Mouse (Mus musculus) thymus, adult 2 months (tissue): ENCODE measurements around the gene Gm20388. TPM values are rescaled to one million over a fixed set of nuclear protein-coding genes. Genes with fewer than 3 reads are reported as not detected.

Experiments used
- DNase-seq: peaks from one replicate; pipeline ENCODE4 v3.0.0; 2021
- H3K27ac ChIP-seq: fragments of 200-500 bp; 2 replicates; pipeline ENCODE4 v1.5.1; 2012; ENCODE audit warnings: low read length, control low read depth; ENCODE audit not compliant: control insufficient read depth, insufficient read depth
- H3K27me3 ChIP-seq: fragments of 200-500 bp; 2 replicates; pipeline ENCODE4 v1.6.1; 2012; ENCODE audit warnings: mild to moderate bottlenecking, low read length, moderate library complexity, mixed read lengths; ENCODE audit not compliant: control insufficient read depth, insufficient read depth
- H3K36me3 ChIP-seq: fragments of 200-500 bp; 2 replicates; pipeline ENCODE4 v1.6.1; 2012; ENCODE audit warnings: mild to moderate bottlenecking, low read length, moderate library complexity; ENCODE audit not compliant: control insufficient read depth, insufficient read depth
- H3K4me1 ChIP-seq: fragments of 200-500 bp; replicated peaks from 2 replicates; pipeline ENCODE4 v1.6.1; 2012; ENCODE audit warnings: low read length; ENCODE audit not compliant: control insufficient read depth, insufficient read depth
- H3K4me3 ChIP-seq: fragments of 200-500 bp; 2 replicates; pipeline ENCODE4 v1.5.1; 2012; ENCODE audit warnings: mild to moderate bottlenecking, low read length, control low read depth, moderate library complexity; ENCODE audit not compliant: control insufficient read depth, insufficient read depth
- CTCF ChIP-seq: fragments of 200-500 bp; IDR thresholded peaks from 2 replicates; pipeline ENCODE4 v1.5.1; 2012; ENCODE audit warnings: mild to moderate bottlenecking, control low read depth, low read length, moderate library complexity, borderline replicate concordance; ENCODE audit not compliant: control insufficient read depth, poor library complexity, insufficient read depth; ENCODE audit errors: extremely low read depth
- POLR2A ChIP-seq: fragments of 200-500 bp; IDR thresholded peaks from 2 replicates; pipeline ENCODE4 v1.6.1; 2012; ENCODE audit warnings: mild to moderate bottlenecking, low read length, control low read depth, moderate library complexity; ENCODE audit not compliant: control insufficient read depth, poor library complexity, insufficient read depth; ENCODE audit errors: extremely low read depth
- WGBS: fragments of 180-500 bp; shearing (Covaris S2); methylation state at CpG from one replicate; pipeline ENCODE4 v1.1.7; 2018; 5-methylcytosine and 5-hydroxymethylcytosine counted together
- polyA plus RNA-seq: library from polyadenylated mRNA; depleted of rRNA; stranded (reverse); fragments of >200 nt; gene quantifications from 2 replicates; pipeline ENCODE4 v1.2.3, GENCODE M21; 2012

The Gm20388 gene
- polyA plus RNA-seq, 1 experiment = 103 TPM

GRCm38 (mm10) chr8:120177318-120178123 is 266.9 kb downstream of the Gm20388 start, which contains the start of gene Fam92b:
Gene Fam92b, minus strand, starts transcription at chr8:120177466.
- peak; percentile 47 for DNase-seq
- Histone ChIP-seq H3K27me3 (no peaks in the 10 kb centered on the region), H3K4me3 (no peak within 1 kb of the TSS; the same call in 1 of the 2 replicates), H3K4me1 (peaks cover 11% of the 10 kb centered on the region), H3K36me3 (no peaks in the 10 kb centered on the region), H3K27ac (no peak within 1 kb of the TSS)
- WGBS = 4% methylated on average over 25 of the region's 26 CpGs
- no peak for TF ChIP-seq POLR2A
- no peak for TF ChIP-seq CTCF

- no peak overlapping the region for H3K4me3 ChIP-seq
- WGBS = 39% methylated on average over 10 of the region's 10 CpGs
- TF ChIP-seq POLR2A = no peak
- TF ChIP-seq CTCF = no peak
- H3K4me1 ChIP-seq = peaks cover 11% of the 10 kb centered on the region
- DNase-seq = no peak
- H3K27me3 ChIP-seq = no peaks in the 10 kb centered on the region
- H3K36me3 ChIP-seq = no peaks in the 10 kb centered on the region
- H3K27ac ChIP-seq = no peak overlapping the region
Observed at GRCm38 (mm10) chr8:120178124-120178514, 267.5 kb downstream of the Gm20388 start.

GRCm38 (mm10) chr8:120179027-120179431 is 268.4 kb downstream of the Gm20388 start:
- H3K4me3 ChIP-seq = no peak overlapping the region
- H3K4me1 ChIP-seq = peaks cover 11% of the 10 kb centered on the region
- H3K27me3 ChIP-seq = no peaks in the 10 kb centered on the region
- no peaks in the 10 kb centered on the region for H3K36me3 ChIP-seq
- DNase-seq = peak; percentile 85
- 1% methylated on average over 10 of the region's 10 CpGs for WGBS
- no peak overlapping the region for H3K27ac ChIP-seq
- TF ChIP-seq POLR2A = no peak
- TF ChIP-seq CTCF = peak; percentile 93

- H3K36me3 ChIP-seq = no peaks in the 10 kb centered on the region
- H3K4me3 ChIP-seq = no peak overlapping the region
- no peak overlapping the region for H3K27ac ChIP-seq
- DNase-seq = no peak
- no peaks in the 10 kb centered on the region for H3K27me3 ChIP-seq
- WGBS = 87% methylated on average over 7 of the region's 7 CpGs
- no peak for TF ChIP-seq CTCF
- TF ChIP-seq POLR2A = no peak
- peaks cover 11% of the 10 kb centered on the region for H3K4me1 ChIP-seq
Observed at GRCm38 (mm10) chr8:120180445-120180970, 269.9 kb downstream of the Gm20388 start.

- TF ChIP-seq POLR2A = no peak
- TF ChIP-seq CTCF = no peak
- Histone ChIP-seq H3K4me3 (no peak overlapping the region), H3K4me1 (peaks cover 11% of the 10 kb centered on the region), H3K27ac (no peak overlapping the region), H3K36me3 (no peaks in the 10 kb centered on the region), H3K27me3 (no peaks in the 10 kb centered on the region)
- 92% methylated on average over 5 of the region's 5 CpGs for WGBS
- no peak for DNase-seq
Observed at GRCm38 (mm10) chr8:120181274-120181673, 270.6 kb downstream of the Gm20388 start.

GRCm38 (mm10) chr8:120181861-120182414 is 271.3 kb downstream of the Gm20388 start:
- TF ChIP-seq POLR2A (no peak), CTCF (no peak)
- no peak overlapping the region for H3K4me3 ChIP-seq
- no peak overlapping the region for H3K27ac ChIP-seq
- no peak for DNase-seq
- WGBS = 89% methylated on average over 4 of the region's 4 CpGs
- H3K27me3 ChIP-seq = no peaks in the 10 kb centered on the region
- no peaks in the 10 kb centered on the region for H3K36me3 ChIP-seq
- peaks cover 11% of the 10 kb centered on the region for H3K4me1 ChIP-seq

GRCm38 (mm10) chr8:120184366-120184765 is 273.7 kb downstream of the Gm20388 start:
- no peaks in the 10 kb centered on the region for H3K36me3 ChIP-seq
- TF ChIP-seq POLR2A = no peak
- TF ChIP-seq CTCF = no peak
- no peaks in the 10 kb centered on the region; the same call in 1 of the 2 replicates for H3K4me1 ChIP-seq
- no peak for DNase-seq
- no peak overlapping the region for H3K27ac ChIP-seq
- WGBS = 78% methylated on average over 9 of the region's 9 CpGs
- H3K4me3 ChIP-seq = no peak overlapping the region
- H3K27me3 ChIP-seq = no peaks in the 10 kb centered on the region
